Mouse (Mus musculus) embryonic fibroblast, embryonic 13.5 days (primary cell): Measurements from ENCODE around the gene Nrp1.

ENCODE experiments used
- CTCF ChIP-seq: IDR thresholded peaks from 2 replicates; pipeline ENCODE4 v1.5.1; 2011; ENCODE audit warnings: mild to moderate bottlenecking, control low read depth, low read length, moderate library complexity, borderline replicate concordance; ENCODE audit not compliant: insufficient read depth
- POLR2A ChIP-seq: IDR thresholded peaks from 2 replicates; pipeline ENCODE4 v1.6.1; 2011; ENCODE audit warnings: low read depth, mild to moderate bottlenecking, control low read depth, low read length, moderate library complexity

DNA sequence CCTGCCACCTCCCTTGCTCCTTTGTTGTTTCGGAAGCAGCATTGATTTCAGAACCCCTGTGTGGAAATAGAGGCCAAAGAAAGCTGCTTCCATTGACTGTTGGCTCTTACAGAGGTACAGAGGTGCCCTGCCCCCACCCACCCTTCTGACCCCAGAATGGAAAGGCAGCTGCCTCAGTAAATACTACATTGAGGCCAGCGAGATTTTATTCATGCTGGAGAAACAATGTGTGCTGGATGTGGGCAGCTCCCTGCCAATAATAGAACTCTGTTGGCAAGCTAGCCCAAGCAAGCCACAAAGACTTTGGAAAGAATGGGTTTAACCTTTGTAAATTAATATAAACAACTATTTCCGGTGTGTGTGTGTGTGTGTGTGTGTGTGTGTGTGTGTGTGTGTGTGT lies 24.8 kb downstream of the Nrp1 start:
- TF ChIP-seq POLR2A, result no peak
- no peak for TF ChIP-seq CTCF
